Mouse (Mus musculus) MEL (cell line): ENCODE results near the gene Il18rap.

ENCODE experiments used
- CTCF ChIP-seq, 3 experiments: IDR thresholded peaks in 2 of 3; conservative IDR thresholded peaks in 1 of 3; 2 replicates each; pipeline ENCODE4 v1.5.1; 2011 to 2012; ENCODE audit warnings: low read length in 3 of 3, low read depth in 2 of 3, mild to moderate bottlenecking in 2 of 3, improper control_type of control experiment in 1 of 3, inconsistent platforms in 1 of 3, mixed read lengths in 1 of 3, moderate library complexity in 1 of 3; ENCODE audit not compliant: control insufficient read depth in 1 of 3, insufficient read depth in 1 of 3, poor library complexity in 1 of 3, severe bottlenecking in 1 of 3
- GATA1 ChIP-seq: IDR thresholded peaks from 2 replicates; pipeline ENCODE4 v1.6.1; 2011; ENCODE audit warnings: low read depth, low read length, improper control_type of control experiment
- MAX ChIP-seq: IDR thresholded peaks from 2 replicates; pipeline ENCODE4 v1.6.1; 2011; ENCODE audit warnings: low read length, improper control_type of control experiment
- POLR2A ChIP-seq, 2 experiments: IDR thresholded peaks; 2 replicates each; pipeline ENCODE4 v1.6.1; 2011 to 2012; ENCODE audit warnings: low read length in 2 of 2, mild to moderate bottlenecking in 2 of 2, control low read depth in 1 of 2, improper control_type of control experiment in 1 of 2, low read depth in 1 of 2, moderate library complexity in 1 of 2; ENCODE audit not compliant: control insufficient read depth in 1 of 2, insufficient read depth in 1 of 2, poor library complexity in 1 of 2
- POLR2AphosphoS2 ChIP-seq: IDR thresholded peaks from 2 replicates; pipeline ENCODE4 v1.6.1; 2011; ENCODE audit warnings: low read length, improper control_type of control experiment
- SIN3A ChIP-seq: IDR thresholded peaks from 2 replicates; pipeline ENCODE4 v1.6.1; 2012; ENCODE audit warnings: low read length, improper control_type of control experiment, inconsistent platforms

DNA sequence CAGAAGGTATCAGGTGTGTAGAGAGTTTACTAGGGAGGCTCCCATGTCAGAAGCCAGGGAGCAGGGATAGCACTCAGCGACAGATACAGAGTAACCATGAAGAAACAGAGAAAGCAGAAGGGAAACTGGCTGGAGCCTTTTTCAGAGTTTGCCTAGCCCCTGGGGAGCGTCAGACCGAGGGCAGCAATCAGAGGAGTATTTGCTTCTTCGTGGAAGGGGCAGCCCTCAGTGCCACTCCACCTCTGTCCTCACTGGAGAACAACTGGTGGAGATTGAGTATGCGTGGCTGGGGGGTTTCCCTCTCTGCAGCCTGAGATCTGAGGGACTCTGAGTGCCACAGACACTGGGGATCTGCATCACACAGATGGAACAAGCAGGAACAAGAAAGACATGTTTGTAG is 82.7 kb downstream of the Il18rap start:
- TF ChIP-seq GATA1 (no peak), CTCF (IDR thresholded peaks at IDR 0.05 in 2 of 3, conservative IDR thresholded peaks at IDR 0.05 in 1 of 3; ENCODE audit: control insufficient read depth in 1 of 3, insufficient read depth in 1 of 3, low read depth in 2 of 3, low read length in 3 of 3, poor library complexity in 1 of 3, severe bottlenecking in 1 of 3) (no peak), POLR2A (IDR thresholded peaks at IDR 0.05; ENCODE audit: control insufficient read depth in 1 of 2, insufficient read depth in 1 of 2, low read depth in 1 of 2, low read length in 2 of 2, poor library complexity in 1 of 2) (no peak), MAX (no peak), POLR2AphosphoS2 (no peak), SIN3A (no peak)
